Mouse (Mus musculus) gastrocnemius, postnatal 36 days (tissue): ENCODE data around the gene AU018091. TPM values are rescaled to one million over a fixed set of nuclear protein-coding genes. Genes with fewer than 3 reads are reported as not detected.
"Not testable (repeated sequence)": the region's sequence is repeated elsewhere in the genome, so short reads cannot be mapped to it uniquely, and the experiment has no call there.

Experiments used
- DNase-seq, 2 experiments: peaks; one replicate each; pipeline ENCODE4 v3.0.0; 2022
- intact Hi-C: fragments of 180-260 bp; cut with DNase I; formaldehyde crosslinking; loops from one replicate; pipeline ENCODE4 v1.15.1; 2025
- microRNA-seq, 2 experiments: library from miRNA; unstranded; fragments of <30 nt; microRNA quantifications; one replicate each; pipeline ENCODE4 v1.2.0; 2021
- total RNA-seq, 2 experiments: library from RNA; stranded (reverse); gene quantifications; 2 replicates each; pipeline ENCODE4 v1.2.3; 2021

The AU018091 gene
- total RNA-seq, 2 experiments from 2014 or later: not detected

DNA sequence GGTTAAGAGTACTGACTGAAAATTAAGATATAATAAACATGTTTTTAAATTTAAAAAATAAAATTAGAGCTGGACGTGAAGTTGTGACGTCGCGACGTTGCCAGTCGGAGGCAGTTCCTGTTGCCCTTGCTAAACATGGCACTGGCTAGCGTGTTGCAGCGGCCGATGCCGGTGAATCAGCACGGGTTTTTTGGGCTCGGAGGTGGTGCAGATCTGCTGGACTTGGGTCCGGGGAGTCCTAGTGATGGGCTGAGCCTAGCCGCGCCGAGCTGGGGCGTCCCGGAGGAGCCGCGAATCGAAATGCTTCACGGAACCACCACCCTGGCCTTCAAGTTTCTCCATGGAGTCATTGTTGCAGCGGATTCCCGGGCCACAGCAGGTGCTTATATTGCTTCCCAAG lies 12.0 kb upstream of the AU018091 start:
- DNase-seq, intact Hi-C loops: not testable (repeated sequence)

DNA sequence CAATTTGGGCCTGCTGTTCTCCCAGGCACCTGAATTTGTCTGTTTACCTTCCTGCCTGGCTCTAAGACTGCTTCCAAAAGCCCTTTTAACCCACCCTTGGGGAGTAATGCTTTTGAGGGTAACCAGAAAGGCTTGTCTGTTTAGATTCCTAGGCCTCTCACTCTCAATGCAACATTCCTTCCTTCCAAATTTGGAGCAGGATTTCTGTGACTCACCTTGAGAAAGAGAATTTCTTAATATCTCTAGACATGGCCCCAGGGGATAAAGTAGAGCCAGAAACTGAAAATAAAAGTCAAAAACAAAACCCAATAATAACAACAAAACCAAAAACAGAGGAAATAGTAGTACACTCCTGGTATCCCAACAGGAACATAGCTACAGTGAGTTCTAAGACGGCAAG lies 707 bp downstream of the AU018091 start:
- no peak for DNase-seq
- intact Hi-C loops: no loop called here

DNA sequence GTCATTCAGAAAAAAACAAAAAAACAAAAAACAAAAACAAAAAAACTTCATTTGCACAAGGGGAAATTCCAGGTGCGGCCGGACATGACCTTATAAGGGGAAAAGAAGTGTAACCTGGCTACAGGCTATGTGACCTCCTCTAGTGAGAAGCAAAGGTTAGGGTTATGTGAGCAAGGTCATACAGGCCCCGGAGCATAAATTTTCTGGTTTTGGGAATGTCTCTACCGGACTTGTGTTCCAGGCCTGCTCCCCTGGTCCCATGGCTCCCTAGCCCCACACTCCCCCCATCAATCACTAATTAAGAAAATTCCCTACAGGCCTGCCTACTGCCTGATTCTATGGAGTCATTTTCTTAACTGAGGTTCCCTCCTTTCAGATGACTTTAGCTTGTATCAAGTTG lies 2.7 kb downstream of the AU018091 start:
- intact Hi-C loops: no loop called here
- DNase-seq: no peak

DNA sequence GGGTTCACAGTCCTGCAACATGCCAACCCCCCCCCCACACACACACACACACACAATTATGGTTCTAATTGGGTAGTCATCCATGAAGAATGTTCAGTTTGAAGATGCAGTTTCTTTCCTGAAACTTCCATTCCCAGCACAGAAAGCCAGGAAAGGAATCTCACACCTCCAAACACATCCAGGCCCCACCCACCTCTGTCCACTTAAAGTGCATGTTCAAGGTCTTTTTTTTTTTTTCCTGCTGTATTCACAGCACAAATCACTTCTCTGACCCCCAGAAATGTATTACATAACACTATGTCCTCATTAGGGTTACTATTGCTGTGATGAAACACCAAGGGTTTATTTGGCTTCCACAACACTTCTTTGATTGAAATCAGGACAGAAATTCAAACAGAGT lies 4.0 kb downstream of the AU018091 start:
- DNase-seq: no peak
- intact Hi-C loops: no loop called here

DNA sequence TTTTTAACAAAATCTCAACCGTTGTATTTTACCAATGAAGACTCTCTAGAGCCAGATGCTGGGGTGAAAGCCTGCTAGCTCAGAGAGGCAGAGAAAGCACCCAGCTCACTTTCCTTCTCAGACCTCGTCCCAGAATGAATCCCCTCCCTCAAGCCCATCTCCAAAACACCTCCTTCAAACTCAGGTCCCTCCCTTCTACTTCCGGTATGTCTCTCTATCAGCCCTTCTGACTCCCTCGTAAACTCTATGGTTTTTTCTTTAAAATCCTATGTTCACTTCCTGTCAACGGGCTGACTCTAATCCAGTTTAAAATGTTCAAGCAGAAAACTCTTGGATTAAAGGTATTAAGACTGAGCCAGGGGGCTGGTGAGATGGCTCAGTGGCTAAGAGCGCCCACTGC lies 4.6 kb downstream of the AU018091 start:
- intact Hi-C loops: no loop called here
- no peak for DNase-seq

DNA sequence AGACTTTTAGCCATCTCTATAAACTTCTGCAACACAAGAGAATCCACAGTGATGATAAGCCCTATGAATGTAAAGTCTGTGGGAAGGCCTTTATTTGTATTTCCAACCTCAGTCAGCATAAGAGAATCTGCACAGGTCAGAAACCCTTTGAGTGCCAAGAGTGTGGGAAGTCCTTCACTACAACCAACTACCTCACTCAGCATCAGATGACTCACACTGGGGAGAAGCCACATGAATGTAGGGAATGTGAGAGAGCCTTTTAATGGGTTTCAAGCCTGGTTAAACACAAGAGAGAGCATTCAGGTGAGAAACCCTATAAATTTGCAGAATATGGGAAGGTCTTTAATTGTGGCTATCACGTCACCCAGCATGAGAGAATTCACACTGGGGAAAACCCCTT lies 18.6 kb downstream of the AU018091 start:
- DNase-seq: no peak
- intact Hi-C loops: no loop called here

DNA sequence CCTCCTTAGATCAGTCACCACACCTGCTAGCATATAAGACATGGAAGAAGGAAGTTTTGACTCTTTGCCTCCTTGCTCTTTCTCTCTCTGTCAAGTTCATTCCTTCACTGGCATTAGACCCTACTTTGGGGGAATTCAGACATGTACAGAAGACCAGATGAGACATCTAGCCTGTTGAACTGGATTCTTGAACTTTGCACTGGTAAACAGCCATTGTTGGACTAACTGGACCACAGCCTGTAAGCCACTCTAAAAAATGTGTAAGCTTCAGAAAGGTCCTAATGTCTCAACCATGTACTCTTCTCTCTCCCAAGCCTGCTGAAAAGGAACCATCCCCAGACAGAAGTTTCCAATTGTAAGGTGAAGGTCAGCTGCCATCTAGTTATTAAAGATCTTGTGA lies 22.9 kb downstream of the AU018091 start:
- no peak for DNase-seq
- intact Hi-C loops: no loop called here

DNA sequence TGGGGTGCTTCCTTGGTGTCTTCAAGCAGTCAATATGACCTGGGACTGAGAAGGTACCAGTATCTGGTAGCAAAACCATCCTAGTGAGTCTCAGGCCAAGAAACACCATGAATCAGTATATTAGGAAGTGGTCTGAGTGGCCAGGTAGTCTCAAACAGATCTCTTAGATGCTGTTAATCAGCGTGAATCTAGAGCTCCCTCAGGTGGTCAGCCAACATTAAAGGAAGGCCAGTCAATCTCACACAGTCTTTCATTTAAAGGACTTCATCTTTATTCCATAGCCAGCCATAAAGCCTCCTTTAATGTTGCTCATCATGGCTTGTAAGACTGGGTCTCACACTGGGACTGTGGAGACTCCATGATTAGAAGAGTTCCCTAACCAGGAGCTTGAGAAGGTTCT lies 25.7 kb downstream of the AU018091 start:
- intact Hi-C loops: no loop called here
- DNase-seq: no peak

DNA sequence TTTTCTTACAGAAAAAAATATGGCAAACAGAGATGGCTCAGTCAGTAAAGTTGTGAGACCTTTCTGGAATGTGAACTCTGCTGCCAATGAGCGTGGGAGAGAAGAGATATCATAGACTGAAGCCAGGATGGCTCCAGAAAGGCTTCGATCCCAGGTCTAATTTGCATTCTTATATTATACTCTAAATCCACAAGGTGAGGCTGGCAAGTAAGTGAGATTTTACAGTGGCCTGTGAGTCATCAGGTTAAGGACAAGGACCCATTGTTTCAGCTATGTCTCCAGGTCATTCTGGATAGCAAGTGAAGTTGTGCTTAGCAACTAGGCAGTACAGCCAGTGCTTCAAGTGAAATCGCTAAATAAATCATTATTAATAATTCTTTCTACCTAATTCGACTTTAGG lies 33.4 kb downstream of the AU018091 start:
- intact Hi-C loops: no loop called here
- no peak for DNase-seq

DNA sequence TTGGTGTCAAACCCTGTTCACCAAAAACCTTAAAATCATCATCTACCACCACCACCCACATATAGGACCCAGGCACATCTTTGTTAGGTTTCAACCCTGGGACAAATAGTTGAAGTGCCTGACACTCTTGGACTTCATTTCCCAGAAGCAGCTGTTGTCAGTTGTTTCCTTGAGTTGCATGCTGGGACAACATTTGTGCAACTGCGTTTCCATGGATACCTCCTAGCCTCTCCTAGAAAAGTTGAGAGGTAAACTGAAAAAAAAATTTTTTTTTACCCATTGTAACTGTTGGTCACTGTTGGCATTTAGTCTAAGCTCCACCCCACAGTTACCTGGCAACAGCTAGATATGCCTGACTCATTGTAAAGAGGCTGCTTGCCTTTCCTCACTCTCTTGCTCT lies 34.3 kb downstream of the AU018091 start:
- intact Hi-C loops: no loop called here
- DNase-seq: no peak

DNA sequence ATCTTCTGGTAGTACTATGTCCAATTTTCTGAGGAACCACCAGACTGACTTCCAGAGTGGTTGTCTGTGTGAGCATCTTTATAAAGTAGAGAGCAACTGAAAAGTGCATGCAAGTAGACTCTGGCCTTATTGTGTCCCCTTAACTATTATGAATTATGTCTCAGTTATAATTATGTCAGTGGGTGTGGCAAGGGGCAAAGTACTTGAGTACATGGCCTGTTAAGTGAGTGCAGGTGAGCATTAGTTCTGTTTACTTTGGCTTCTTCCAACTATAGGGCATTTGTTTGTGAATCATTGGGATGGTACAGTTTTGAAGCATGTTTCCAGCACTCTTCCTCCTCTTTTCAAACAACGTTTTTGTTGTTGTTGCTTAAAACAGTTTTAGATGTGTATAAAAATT lies 38.7 kb downstream of the AU018091 start:
- intact Hi-C loops: no loop called here
- no peak for DNase-seq

DNA sequence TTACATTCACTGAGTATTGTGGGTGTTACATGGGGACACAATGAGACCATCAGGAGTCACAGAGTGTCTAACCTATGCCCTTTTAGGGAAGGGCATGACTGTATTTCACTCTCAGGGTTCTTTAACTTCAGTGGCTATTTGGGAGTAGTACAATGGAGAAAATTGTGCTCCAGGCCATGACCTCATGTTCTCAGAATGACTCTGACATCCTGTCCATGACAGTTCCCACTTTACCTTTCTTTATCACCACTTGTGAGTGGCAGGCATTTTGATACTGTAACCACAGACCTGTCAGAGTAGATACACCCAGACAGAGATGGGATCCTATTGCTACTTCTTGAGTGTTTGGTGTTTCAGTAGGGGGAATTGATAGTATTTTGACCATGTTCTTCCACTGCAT lies 40.4 kb downstream of the AU018091 start:
- DNase-seq, intact Hi-C loops: not testable (repeated sequence)

DNA sequence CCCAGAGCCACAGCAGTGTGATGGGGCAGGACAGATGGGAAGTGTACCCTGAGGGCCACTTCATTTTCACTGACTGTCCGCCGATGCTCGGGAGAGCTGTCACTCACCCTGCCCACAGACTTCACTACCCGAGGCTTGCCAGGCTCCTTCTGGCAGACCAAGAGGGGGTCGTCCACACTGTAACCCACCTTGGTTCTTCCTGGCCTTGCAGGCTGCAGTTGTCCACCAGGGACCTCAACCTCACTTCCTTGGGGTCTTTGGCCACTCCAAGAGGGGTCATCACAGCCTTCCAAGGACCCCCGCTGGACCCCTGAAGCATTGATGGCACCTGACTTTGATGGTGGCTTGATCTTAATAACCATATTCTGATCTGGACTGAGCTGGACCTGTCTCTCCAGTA lies 57.8 kb downstream of the AU018091 start:
- intact Hi-C loops, DNase-seq: not testable (repeated sequence)

DNA sequence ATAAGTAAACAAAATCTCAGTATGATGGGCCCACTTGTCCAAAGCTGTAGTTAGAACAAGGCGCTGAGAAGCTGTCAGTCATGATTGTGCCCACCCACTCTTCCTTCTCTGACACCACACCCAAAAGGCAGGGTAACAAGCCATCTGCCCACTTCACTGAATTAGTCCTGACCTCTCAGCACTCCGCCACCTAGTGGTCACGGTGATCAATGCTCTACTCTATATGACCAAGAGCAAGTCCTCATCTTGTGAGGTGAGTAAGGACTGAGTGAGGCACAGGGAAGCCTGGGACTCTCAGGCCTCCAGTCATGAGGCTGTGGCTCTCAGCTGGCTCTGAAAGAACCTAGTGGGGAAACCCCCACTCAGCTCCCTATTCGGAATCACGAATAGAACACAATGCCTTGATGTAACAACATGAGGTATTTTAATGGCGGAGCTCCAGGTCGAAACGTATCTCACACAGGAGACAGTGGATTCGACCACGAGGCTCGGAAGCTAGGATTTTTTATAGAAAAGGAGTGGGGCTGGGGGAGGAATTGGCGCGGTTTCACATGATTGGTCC lies 62.4 kb downstream of the AU018091 start:
- intact Hi-C loops, DNase-seq: not testable (repeated sequence)

Small RNA genes lying within 50 kb of the gene (microRNA-seq; reads per million reads assigned to microRNA genes)
- gene Mir290a: 0 reads per million in 2 experiments
- 0 reads per million in 2 experiments for gene Mir290b
- 0 reads per million in 2 experiments for gene Mir291a
- 0 reads per million in 2 experiments for gene Mir292
- 0 reads per million in 2 experiments for gene Mir292b

Other genes with a start within 250 kb of the AU018091 start
- gene Nlrp12, start 80.5 kb upstream of the AU018091 start, total RNA-seq: not detected
- 10 to 100 TPM; 26.8 to 30.9 TPM for gene Myadm, start 119.9 kb upstream of the AU018091 start, total RNA-seq
- 1 to 10 TPM in 1 of 2 experiments, under 1 TPM in 1; 0.99 to 1.2 TPM for gene Prkcg, start 120.0 kb upstream of the AU018091 start, total RNA-seq
- gene Cacng7, start 163.8 kb upstream of the AU018091 start, total RNA-seq: 1 to 10 TPM; 9.0 to 9.7 TPM
- not detected for gene Cacng8, start 221.5 kb upstream of the AU018091 start, total RNA-seq